Mouse (Mus musculus): Measurements from ENCODE around the gene Alpk1.

The Alpk1 gene

GRCm38 (mm10) chr3:127780021-127780644 lies at the start of gene Alpk1:
Gene Alpk1 (minus strand): TSS chr3:127780527.
- DNase-seq (ENCODE audit: low spot score), result no peak

- no peak for DNase-seq (ENCODE audit: low spot score)
Observed at GRCm38 (mm10) chr3:127827123-127827522, 46.8 kb upstream of the Alpk1 start.

DNA sequence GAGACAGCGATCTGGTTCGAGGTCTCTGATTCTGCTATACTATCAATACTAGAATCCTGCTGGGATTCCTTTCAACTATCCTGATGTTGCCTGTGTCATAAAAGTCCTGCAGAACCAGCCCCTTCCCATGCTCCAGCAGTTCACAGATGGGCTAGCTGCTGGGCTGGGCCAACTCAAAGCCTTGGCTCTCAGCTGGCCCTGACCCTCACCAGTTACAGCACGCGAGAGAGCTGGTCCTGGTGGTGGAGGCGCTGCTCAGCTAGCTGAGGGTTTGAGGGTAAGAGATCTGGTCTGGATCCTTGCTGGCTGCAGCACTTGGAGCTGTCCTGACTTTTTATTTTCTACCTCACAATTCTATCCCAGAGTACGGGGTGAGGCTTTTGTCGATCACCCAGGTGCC lies 46.2 kb upstream of the Alpk1 start:
- no peak for DNase-seq (ENCODE audit: low spot score)

- DNase-seq (ENCODE audit: low spot score), result no peak
Observed at GRCm38 (mm10) chr3:127823886-127824863, 43.8 kb upstream of the Alpk1 start.

DNA sequence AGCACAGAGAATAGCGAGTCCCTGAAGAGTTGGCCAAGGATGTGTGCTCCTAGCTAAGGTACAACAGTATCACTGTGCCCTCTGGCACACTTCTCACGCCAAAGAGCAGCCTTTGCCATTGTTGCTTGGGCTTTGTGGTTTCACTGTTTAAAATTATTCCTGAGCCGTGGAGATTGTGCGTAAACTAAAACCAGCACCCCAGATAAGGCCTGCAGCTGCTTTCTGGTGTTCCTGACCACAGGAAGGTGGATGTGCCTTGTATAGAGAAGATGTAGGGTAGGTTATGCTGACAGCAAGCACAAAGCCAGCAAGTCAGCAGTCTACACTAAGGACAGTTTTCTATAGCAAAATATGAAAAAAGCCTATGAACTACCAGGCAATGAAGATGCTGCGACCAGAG lies 40.9 kb upstream of the Alpk1 start:
- DNase-seq (ENCODE audit: low spot score), result no peak

GRCm38 (mm10) chr3:127820400-127820799 lies 40.1 kb upstream of the Alpk1 start:
- DNase-seq (ENCODE audit: low spot score), result no peak

- DNase-seq (ENCODE audit: low spot score), result no peak
Observed at GRCm38 (mm10) chr3:127818694-127819663, 38.7 kb upstream of the Alpk1 start.

DNA sequence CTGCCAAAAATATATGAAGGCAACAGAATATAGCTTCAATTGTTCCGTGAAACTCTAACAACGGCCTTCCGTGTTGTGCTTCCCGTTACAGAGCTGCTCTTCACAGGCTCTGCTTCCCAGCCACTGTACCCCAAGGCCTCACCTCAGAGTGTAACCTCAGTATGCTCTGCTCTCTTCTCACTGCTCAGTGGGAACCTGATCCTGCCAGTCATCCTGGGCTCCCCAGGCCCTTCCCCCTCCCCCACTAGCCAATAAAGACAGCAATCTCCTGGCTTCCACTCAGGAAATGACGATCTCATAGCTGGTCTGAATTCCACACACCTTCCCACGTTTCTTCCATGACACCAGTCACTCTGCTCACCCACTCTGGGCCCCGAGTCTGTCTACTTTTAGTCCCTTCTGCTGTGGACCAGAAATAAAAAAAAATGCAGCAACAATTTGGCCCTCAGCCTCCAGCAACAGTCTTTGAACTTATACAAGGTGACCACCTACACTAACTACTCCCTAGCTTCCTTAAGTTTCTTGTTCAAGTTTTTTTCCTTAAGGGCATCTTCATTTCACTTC lies 36.9 kb upstream of the Alpk1 start:
- DNase-seq (ENCODE audit: low spot score), result no peak

- no peak for DNase-seq (ENCODE audit: low spot score)
Observed at GRCm38 (mm10) chr3:127809103-127809502, 28.8 kb upstream of the Alpk1 start.

GRCm38 (mm10) chr3:127807846-127808245 lies 27.5 kb upstream of the Alpk1 start:
- no peak for DNase-seq (ENCODE audit: low spot score)

DNA sequence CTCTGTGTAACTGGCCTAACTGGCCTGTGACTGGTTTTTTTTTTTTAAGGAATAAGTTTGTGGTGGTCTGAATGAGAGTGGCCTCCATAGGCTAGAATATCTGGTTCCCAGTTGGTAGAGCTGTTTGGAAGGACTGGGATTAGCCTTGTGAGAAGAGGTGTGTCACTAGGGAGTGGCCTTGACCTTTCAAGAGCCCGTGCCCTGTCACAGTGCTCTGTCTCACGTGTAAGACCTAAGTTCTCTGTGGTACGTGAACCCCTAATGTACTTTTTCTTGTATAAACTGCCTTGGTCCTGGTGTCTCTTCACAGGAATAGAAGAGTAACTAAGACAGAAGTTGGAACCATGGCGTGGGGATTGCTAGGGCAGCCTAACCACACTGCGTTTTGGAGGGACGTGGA lies 25.7 kb upstream of the Alpk1 start:
- no peak for DNase-seq (ENCODE audit: low spot score)

- DNase-seq (ENCODE audit: low spot score), result no peak
Observed at GRCm38 (mm10) chr3:127805071-127805470, 24.7 kb upstream of the Alpk1 start.

DNA sequence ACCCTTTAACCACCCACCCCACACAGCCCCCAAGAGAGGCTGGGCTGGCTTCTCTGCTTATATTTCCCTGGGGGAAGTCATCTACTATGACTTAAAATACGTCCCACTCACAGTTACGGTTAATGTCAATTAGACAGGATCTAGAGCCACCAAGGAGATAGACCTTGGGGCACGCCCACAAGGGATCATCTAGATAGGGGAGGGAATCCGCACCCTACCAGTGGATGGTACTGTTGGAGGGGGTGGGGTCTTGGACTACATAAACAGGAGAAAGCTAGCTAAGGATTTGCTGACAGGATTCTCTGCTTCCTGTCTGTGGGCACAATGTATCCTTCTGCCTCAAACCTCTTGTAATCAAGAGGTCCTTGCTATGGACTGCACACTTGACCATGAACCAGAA lies 24.1 kb upstream of the Alpk1 start:
- DNase-seq (ENCODE audit: low spot score), result no peak

DNA sequence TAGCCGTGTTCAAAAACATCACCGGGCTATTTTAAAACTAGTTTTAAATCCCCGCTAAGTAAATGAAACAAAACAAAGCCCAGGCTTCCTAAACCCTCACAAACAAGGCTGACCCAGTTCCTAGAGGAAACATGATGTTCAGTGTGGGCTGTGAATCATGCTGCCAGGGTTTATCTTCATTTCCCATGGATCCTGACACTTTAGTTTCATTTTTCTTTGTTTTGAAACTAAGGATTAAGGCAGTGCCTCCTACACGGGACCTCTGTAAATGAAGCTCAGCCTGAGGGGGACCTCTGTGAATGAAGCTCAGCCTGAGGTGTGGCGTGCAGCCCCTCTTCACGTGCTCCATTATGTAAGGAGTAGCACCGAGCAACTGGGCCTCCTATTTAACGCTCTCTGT lies 22.5 kb upstream of the Alpk1 start:
- no peak for DNase-seq (ENCODE audit: low spot score)

- DNase-seq (ENCODE audit: low spot score), result no peak
Observed at GRCm38 (mm10) chr3:127801162-127801561, 20.8 kb upstream of the Alpk1 start.

GRCm38 (mm10) chr3:127796271-127796670 lies 15.9 kb upstream of the Alpk1 start:
- DNase-seq (ENCODE audit: low spot score), result no peak

DNA sequence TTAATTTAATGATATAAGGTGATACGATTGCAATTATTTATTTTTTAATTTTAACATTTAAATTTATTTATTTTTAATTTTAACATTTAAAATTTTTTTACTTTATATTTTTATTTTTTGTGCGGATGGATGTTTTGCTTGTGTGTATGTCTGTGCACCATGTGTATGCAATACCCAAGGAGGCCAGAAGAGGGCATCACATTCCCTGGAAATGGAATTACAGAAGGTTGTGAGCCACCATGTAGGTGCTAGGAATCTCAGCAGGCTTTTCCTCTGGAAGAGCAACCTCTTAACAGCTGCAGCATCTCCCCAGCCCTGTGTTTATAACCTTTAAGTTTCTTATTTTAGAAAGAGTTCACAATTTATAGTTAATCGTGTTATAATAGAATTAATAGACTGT lies 15.4 kb upstream of the Alpk1 start:
- no peak for DNase-seq (ENCODE audit: low spot score)

GRCm38 (mm10) chr3:127793022-127793421 lies 12.7 kb upstream of the Alpk1 start:
- DNase-seq (ENCODE audit: low spot score), result no peak

- DNase-seq (ENCODE audit: low spot score), result no peak
Observed at GRCm38 (mm10) chr3:127791595-127792561, 11.6 kb upstream of the Alpk1 start.

DNA sequence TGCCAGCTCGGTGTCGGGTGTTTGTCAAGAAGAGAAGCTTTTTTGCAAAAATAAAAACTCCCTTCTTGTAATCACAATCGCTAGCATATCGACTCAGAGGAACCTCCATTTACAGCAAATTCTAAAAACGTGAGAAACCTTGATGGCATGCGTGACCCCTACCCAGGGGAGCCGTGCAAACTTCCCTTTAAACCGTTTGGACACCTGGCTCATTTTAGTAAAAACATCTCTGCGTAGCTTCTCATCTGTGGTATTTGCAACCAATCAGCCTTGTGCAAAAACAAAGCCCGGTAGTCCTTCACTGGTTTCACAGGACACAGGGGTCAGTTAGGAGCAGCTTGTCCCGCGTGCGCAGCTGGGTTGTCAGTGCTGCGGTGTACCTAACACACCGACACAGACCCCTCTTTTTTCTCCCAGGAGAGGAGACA lies 10.7 kb upstream of the Alpk1 start:
- DNase-seq (ENCODE audit: low spot score), result no peak

Data from urinary bladder, postnatal 10 days (tissue).